Mouse (Mus musculus): Measurements from ENCODE around the gene Tusc2. TPM values are rescaled to one million over a fixed set of nuclear protein-coding genes. Genes with fewer than 3 reads are reported as not detected.
A peak's percentile ranks its signal among the peaks of the same experiment; 100 is the strongest.

Gene Tusc2
- polyA plus RNA-seq, 1 experiment from 2014 or later: 98.5 TPM

DNA sequence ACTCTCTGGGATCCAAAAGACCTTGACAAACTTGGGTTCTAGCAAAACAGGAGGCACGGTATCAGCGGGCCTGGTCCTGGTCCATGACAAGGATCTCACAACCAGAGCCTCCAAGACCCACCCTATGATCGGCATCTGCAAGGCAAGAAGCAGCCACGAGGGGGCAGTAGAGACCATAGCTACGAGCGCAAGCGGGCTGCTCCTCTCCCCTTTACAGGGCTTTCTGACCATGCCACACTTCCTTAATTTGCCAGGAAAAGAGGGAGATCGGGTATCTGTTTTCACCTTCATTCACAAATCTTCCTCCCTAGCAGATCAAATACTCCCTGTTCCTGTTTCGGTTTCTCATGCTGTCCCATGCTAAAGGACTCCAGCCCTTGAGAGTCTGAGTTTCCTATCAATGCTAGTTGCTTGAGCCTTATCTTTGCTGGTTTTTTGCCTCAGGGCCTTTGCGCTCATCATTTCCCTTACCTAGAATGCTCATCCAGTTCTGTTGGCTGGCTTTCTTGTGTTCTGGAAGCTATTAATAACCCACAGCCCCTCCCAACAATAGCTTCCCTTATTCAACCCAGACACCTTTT, 39.1 kb downstream of the Tusc2 start:
- WGBS: 15% methylated on average over 10 of the region's 10 CpGs
- no peak overlapping the region for H3K27ac ChIP-seq (ENCODE audit: low read length)
- ATAC-seq: peak; percentile 78
- peak overlapping the region; percentile 2; the same call in 1 of the 2 replicates for H3K9ac ChIP-seq (replicated peaks; ENCODE audit: low read depth, low read length)
- no peak overlapping the region for H3K4me3 ChIP-seq (replicated peaks; ENCODE audit: low read length)
- H3K9me3 ChIP-seq (ENCODE audit: control insufficient read depth, low read length): no peaks in the 10 kb centered on the region
- no peaks in the 10 kb centered on the region for H3K36me3 ChIP-seq (ENCODE audit: control insufficient read depth, insufficient read depth)
- no peak overlapping the region for H3K4me2 ChIP-seq (ENCODE audit: low read length)
- peaks cover 9% of the 10 kb centered on the region for H3K4me1 ChIP-seq (replicated peaks; ENCODE audit: control insufficient read depth, insufficient read depth, low read length)
- no peaks in the 10 kb centered on the region for H3K27me3 ChIP-seq (replicated peaks; ENCODE audit: control insufficient read depth, insufficient read depth, low read length)

DNA sequence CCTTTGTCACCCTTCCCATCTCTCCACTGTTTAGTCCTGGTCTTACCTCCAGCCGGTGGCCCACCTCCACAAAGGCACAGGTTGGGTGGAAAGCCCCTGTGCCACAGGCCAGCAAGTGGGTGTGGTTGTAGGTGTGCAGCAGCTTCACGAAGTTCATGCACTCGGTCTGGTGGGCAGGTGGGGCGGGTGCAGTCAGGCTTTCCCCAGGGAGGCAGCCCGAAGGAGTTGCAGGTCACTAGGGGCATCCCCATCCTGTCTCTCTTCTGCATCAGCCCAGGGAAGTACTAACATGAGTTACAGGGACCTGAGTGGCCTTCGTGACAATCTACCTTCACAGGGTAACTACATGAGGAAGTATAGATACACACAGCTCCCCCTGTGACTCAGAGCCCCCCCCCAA, 40.2 kb downstream of the Tusc2 start:
- H3K9me3 ChIP-seq (ENCODE audit: control insufficient read depth, low read length): no peaks in the 10 kb centered on the region
- no peak overlapping the region for H3K4me2 ChIP-seq (ENCODE audit: low read length)
- H3K4me1 ChIP-seq (replicated peaks; ENCODE audit: control insufficient read depth, insufficient read depth, low read length): peaks cover 9% of the 10 kb centered on the region
- 83% methylated on average over 6 of the region's 6 CpGs for WGBS
- no peaks in the 10 kb centered on the region for H3K36me3 ChIP-seq (ENCODE audit: control insufficient read depth, insufficient read depth)
- no peak overlapping the region for H3K27ac ChIP-seq (ENCODE audit: low read length)
- no peak overlapping the region for H3K4me3 ChIP-seq (replicated peaks; ENCODE audit: low read length)
- no peaks in the 10 kb centered on the region for H3K27me3 ChIP-seq (replicated peaks; ENCODE audit: control insufficient read depth, insufficient read depth, low read length)
- no peak overlapping the region for H3K9ac ChIP-seq (replicated peaks; ENCODE audit: low read depth, low read length)
- ATAC-seq: no peak

- Histone ChIP-seq H3K9me3 (ENCODE audit: control insufficient read depth, low read length) (no peaks in the 10 kb centered on the region), H3K27ac (ENCODE audit: low read length) (no peak overlapping the region), H3K4me1 (replicated peaks; ENCODE audit: control insufficient read depth, insufficient read depth, low read length) (peaks cover 9% of the 10 kb centered on the region), H3K36me3 (ENCODE audit: control insufficient read depth, insufficient read depth) (no peaks in the 10 kb centered on the region), H3K4me2 (ENCODE audit: low read length) (no peak overlapping the region), H3K9ac (replicated peaks; ENCODE audit: low read depth, low read length) (no peak overlapping the region), H3K27me3 (replicated peaks; ENCODE audit: control insufficient read depth, insufficient read depth, low read length) (no peaks in the 10 kb centered on the region), H3K4me3 (replicated peaks; ENCODE audit: low read length) (no peak overlapping the region)
- 48% methylated on average over 23 of the region's 23 CpGs for WGBS
- no peak for ATAC-seq
Observed at GRCm38 (mm10) chr9:107605041-107605661, 42.1 kb downstream of the Tusc2 start.

DNA sequence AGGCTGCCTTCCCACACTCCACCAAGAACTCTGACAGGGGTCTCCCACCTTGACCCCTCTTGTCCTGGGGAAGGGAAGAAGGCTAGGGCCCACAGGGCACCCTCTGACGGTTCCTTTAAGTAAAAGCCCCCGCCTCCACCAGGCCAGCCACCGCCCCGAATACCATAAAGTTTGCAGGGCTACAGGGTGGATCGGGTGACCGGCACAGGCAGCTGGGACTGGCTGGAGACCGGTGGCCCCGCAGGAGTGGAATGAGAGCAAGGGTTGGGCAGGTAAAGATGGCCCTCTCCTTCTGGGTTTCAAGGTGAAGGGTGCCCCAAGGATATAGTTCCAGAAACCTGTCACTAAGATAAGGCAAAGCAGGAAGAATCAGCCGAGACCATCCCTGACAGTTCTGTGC, 43.5 kb downstream of the Tusc2 start:
- H3K4me2 ChIP-seq (ENCODE audit: low read length): no peak overlapping the region
- H3K9me3 ChIP-seq (ENCODE audit: control insufficient read depth, low read length): no peaks in the 10 kb centered on the region
- no peak overlapping the region for H3K9ac ChIP-seq (replicated peaks; ENCODE audit: low read depth, low read length)
- no peak for ATAC-seq
- no peaks in the 10 kb centered on the region for H3K36me3 ChIP-seq (ENCODE audit: control insufficient read depth, insufficient read depth)
- 33% methylated on average over 9 of the region's 9 CpGs for WGBS
- H3K4me3 ChIP-seq (replicated peaks; ENCODE audit: low read length): no peak overlapping the region
- H3K27me3 ChIP-seq (replicated peaks; ENCODE audit: control insufficient read depth, insufficient read depth, low read length): no peaks in the 10 kb centered on the region
- peaks cover 10% of the 10 kb centered on the region for H3K4me1 ChIP-seq (replicated peaks; ENCODE audit: control insufficient read depth, insufficient read depth, low read length)
- H3K27ac ChIP-seq (ENCODE audit: low read length): no peak overlapping the region

DNA sequence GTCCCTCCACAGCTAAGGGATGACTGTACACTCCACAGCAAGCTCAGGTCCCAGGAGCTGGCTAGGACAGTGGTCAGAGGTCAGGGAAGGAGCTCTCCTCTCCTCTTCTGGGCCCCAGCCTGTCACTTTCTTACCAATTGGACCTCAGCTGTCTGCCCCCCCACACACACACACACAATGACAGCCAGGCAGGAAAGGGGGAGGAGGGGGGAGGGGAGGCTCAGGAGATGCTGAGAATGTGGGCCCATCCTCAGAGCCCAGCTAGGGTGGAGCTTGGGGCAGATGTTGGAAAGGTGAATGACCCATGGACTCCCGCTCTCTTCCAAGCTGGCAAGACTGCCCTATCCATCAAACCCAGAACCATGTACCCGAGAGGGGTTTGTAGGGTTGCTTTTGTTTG, 44.0 kb downstream of the Tusc2 start:
- H3K9me3 ChIP-seq (ENCODE audit: control insufficient read depth, low read length): no peaks in the 10 kb centered on the region
- no peak for ATAC-seq
- no peak overlapping the region for H3K27ac ChIP-seq (ENCODE audit: low read length)
- no peak overlapping the region; the same call in 1 of the 2 replicates for H3K9ac ChIP-seq (replicated peaks; ENCODE audit: low read depth, low read length)
- WGBS: 75% methylated on average over 2 of the region's 2 CpGs
- no peaks in the 10 kb centered on the region for H3K27me3 ChIP-seq (replicated peaks; ENCODE audit: control insufficient read depth, insufficient read depth, low read length)
- no peak overlapping the region for H3K4me2 ChIP-seq (ENCODE audit: low read length)
- peaks cover 15% of the 10 kb centered on the region for H3K4me1 ChIP-seq (replicated peaks; ENCODE audit: control insufficient read depth, insufficient read depth, low read length)
- no peak overlapping the region for H3K4me3 ChIP-seq (replicated peaks; ENCODE audit: low read length)
- no peaks in the 10 kb centered on the region for H3K36me3 ChIP-seq (ENCODE audit: control insufficient read depth, insufficient read depth)

GRCm38 (mm10) chr9:107607653-107608245, 44.7 kb downstream of the Tusc2 start:
- Histone ChIP-seq H3K4me3 (replicated peaks; ENCODE audit: low read length) (no peak overlapping the region), H3K4me1 (replicated peaks; ENCODE audit: control insufficient read depth, insufficient read depth, low read length) (peaks cover 15% of the 10 kb centered on the region), H3K36me3 (ENCODE audit: control insufficient read depth, insufficient read depth) (no peaks in the 10 kb centered on the region), H3K4me2 (ENCODE audit: low read length) (no peak overlapping the region), H3K9ac (replicated peaks; ENCODE audit: low read depth, low read length) (no peak overlapping the region), H3K9me3 (ENCODE audit: control insufficient read depth, low read length) (no peaks in the 10 kb centered on the region), H3K27me3 (replicated peaks; ENCODE audit: control insufficient read depth, insufficient read depth, low read length) (no peaks in the 10 kb centered on the region), H3K27ac (ENCODE audit: low read length) (no peak overlapping the region)
- 64% methylated on average over 9 of the region's 9 CpGs for WGBS
- ATAC-seq: no peak

GRCm38 (mm10) chr9:107608741-107609432, 45.8 kb downstream of the Tusc2 start, which contains the start of gene Sema3b:
Gene Sema3b, minus strand, starts transcription at chr9:107609229.
- Histone ChIP-seq H3K27ac (ENCODE audit: low read length) (no peak within 1 kb of the TSS), H3K9ac (replicated peaks; ENCODE audit: low read depth, low read length) (no peak within 1 kb of the TSS), H3K36me3 (ENCODE audit: control insufficient read depth, insufficient read depth) (no peaks in the 10 kb centered on the region), H3K27me3 (replicated peaks; ENCODE audit: control insufficient read depth, insufficient read depth, low read length) (no peaks in the 10 kb centered on the region), H3K4me2 (ENCODE audit: low read length) (no peak within 1 kb of the TSS), H3K4me1 (replicated peaks; ENCODE audit: control insufficient read depth, insufficient read depth, low read length) (peaks cover 19% of the 10 kb centered on the region), H3K9me3 (ENCODE audit: control insufficient read depth, low read length) (no peaks in the 10 kb centered on the region), H3K4me3 (replicated peaks; ENCODE audit: low read length) (no peak within 1 kb of the TSS)
- no peak for ATAC-seq
- WGBS: 47% methylated on average over 11 of the region's 12 CpGs

DNA sequence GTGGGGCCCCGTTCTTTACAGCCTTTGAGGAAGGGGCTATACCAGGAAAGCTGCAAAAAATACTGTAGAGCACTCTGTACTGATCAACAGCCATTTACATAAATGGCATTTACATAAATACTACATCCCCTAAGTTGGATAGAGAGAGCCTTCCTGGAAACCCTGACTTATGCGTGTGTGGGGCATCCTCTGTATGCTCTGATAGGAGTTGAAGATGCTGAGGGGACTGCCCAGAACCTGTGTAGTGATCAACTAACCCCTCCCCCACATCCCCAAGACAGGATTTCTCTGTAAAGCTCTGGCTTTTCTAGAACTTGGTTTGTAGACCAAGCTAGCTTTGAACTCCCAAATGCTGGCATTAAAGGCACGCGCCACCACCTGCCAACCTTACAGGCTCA, 46.4 kb downstream of the Tusc2 start:
- no peak overlapping the region for H3K27ac ChIP-seq (ENCODE audit: low read length)
- no peak for ATAC-seq
- no peaks in the 10 kb centered on the region for H3K36me3 ChIP-seq (ENCODE audit: control insufficient read depth, insufficient read depth)
- H3K9me3 ChIP-seq (ENCODE audit: control insufficient read depth, low read length): no peaks in the 10 kb centered on the region
- H3K4me3 ChIP-seq (replicated peaks; ENCODE audit: low read length): no peak overlapping the region
- H3K9ac ChIP-seq (replicated peaks; ENCODE audit: low read depth, low read length): no peak overlapping the region
- H3K27me3 ChIP-seq (replicated peaks; ENCODE audit: control insufficient read depth, insufficient read depth, low read length): no peaks in the 10 kb centered on the region
- no peak overlapping the region for H3K4me2 ChIP-seq (ENCODE audit: low read length)
- H3K4me1 ChIP-seq (replicated peaks; ENCODE audit: control insufficient read depth, insufficient read depth, low read length): peaks cover 18% of the 10 kb centered on the region
- WGBS: 63% methylated on average over 4 of the region's 4 CpGs

- Histone ChIP-seq H3K9ac (replicated peaks; ENCODE audit: low read depth, low read length) (peak overlapping the region; percentile 90), H3K36me3 (ENCODE audit: control insufficient read depth, insufficient read depth) (peaks cover 18% of the 10 kb centered on the region), H3K4me2 (ENCODE audit: low read length) (peak overlapping the region; percentile 85), H3K27ac (ENCODE audit: low read length) (peak overlapping the region; percentile 98), H3K4me1 (replicated peaks; ENCODE audit: control insufficient read depth, insufficient read depth, low read length) (peaks cover 13% of the 10 kb centered on the region), H3K27me3 (replicated peaks; ENCODE audit: control insufficient read depth, insufficient read depth, low read length) (no peaks in the 10 kb centered on the region), H3K9me3 (ENCODE audit: control insufficient read depth, low read length) (no peaks in the 10 kb centered on the region), H3K4me3 (replicated peaks; ENCODE audit: low read length) (peak overlapping the region; percentile 46)
- 57% methylated on average over 6 of the region's 6 CpGs for WGBS
- ATAC-seq: no peak
Observed at GRCm38 (mm10) chr9:107611456-107612190, 48.6 kb downstream of the Tusc2 start.
